Mouse (Mus musculus) fibroblast of lung, adult 2 months (primary cell): Measurements from ENCODE around the gene Espl1.

Experiments used
- DNase-seq: peaks from one replicate; pipeline ENCODE4 v3.0.0-alpha.2; 2011; ENCODE audit warnings: low read depth

Espl1 gene

DNA sequence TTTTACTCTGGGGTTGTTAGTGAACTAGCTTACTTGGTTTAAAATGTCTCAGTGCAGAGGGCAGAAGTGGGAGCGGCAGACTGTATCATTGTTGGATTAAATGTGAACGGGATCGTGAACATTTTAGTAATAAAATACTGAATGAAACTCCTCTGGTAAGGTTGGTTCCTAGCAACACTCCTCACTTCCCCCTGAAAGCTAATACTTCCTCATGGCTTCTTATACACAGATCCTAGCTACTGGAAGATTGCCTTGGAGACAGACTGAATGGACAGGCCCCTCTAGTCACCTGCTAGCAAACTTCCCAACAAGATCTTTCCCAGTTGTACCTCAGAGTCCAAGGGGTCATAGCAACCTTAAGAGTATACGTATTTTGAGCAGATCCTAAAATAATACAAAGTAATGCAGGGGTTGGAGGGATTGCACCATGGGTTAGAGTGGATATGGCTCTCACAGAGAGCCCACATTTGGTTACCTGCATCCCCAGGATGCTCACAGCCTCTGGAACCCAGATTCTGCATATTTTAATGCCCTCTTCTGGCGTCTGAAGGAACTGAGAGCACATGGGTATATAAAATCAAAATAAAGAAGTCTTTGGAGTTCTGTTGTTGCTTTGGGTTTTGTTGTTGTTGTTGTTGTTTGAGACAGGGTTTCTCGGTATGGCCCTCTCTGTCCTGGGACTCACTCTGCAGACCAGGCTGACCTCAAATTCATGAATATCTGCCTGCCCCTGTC, 21.9 kb upstream of the Espl1 start:
- no peak for DNase-seq

DNA sequence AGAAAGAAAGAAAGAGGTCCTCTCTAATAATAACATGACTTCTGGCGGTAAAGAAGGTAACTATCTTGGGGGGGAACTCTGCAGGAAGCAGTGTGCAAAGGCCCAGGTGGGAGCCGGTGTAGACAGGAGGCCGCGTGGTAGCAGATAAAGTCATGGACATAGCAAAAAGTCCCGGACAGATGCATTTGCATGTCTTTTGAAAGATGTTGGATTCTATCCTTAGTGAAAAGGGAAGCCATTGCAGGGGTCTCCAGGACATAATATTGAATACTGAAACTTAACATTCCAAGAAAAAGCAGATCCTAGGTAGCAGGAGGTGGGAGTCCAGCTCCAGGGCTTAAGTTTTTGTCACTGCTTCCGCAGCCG, 17.4 kb upstream of the Espl1 start:
- no peak for DNase-seq

DNA sequence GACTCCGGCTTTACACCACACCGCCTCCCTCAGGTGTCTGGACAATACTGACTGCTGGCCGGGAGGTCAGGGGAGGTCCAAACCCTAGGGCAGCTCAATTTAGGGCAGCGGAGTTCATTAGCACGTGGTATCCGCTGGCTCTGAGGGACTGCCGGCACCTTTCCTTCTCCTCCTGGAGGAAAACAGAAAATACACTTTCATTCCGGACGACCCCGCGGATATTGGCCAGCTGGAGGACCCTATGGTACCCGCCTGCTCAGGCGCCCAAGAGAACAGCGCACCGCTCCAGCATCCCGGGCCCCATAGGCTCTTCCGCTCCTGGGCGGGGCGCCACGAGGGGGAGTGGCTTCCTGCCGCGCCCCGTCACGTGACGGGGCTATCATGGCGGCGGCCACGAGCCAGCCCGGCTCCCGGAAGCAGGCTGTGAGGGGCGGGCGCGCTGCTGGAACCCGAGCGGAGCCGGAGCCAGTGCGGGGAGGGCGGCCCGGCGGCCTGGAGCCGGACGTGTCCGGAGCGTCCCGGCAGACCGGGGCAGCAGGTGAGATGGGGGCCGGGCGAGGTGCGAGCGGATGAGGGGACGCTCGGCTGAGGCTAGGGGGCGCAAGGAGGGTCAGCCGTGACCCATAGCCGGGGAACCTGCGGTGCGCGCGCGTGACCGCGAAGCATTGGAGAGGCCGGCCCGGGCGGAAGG, 16.8 kb upstream of the Espl1 start, which contains the start of gene Mfsd5:
TSS of gene Mfsd5 (plus strand) at position 363 of the 691 bp plus-strand sequence.
- peak; percentile 75 for DNase-seq

DNA sequence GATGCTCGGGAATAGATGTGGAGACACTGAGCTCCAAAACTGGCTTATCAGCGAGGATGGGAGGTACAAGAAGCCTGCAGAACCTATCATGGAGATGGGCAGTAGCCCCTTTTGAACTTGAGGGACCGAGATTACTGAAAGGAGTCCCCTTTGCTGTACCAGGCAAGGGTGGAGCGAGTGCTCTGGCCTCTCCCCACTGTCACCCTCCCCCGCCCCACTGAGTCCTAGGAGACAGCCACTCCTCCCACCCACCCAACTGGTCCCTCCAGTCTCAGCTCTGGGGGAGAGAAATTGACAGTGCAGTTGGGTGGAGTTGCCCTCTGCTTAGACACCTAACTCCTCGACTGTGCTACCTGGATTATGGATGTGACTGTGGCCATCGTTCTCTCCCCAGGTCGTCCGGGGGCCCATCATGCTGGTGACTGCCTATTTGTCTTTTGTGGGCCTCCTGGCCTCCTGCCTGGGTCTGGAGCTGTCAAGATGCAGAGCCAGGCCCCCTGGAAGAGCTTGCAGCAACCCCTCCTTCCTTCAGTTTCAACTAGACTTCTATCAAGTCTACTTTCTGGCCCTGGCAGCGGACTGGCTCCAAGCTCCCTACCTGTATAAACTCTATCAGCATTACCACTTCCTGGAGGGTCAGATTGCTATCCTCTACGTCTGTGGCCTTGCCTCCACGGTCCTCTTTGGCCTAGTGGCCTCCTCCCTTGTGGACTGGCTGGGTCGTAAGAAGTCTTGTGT, 16.1 kb upstream of the Espl1 start:
- DNase-seq: no peak

DNA sequence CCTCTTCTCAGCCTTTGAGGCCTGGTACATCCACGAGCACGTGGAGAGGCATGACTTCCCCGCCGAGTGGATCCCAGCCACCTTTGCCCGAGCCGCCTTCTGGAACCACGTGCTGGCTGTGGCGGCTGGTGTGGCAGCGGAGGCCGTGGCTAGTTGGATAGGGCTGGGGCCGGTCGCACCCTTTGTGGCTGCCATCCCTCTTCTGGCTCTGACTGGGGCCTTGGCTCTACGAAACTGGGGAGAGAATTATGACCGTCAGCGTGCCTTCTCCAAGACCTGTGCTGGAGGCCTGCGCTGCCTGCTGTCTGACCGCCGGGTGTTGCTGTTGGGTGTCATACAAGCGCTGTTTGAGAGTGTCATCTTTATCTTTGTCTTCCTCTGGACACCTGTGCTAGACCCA, 15.4 kb upstream of the Espl1 start:
- no peak for DNase-seq

DNA sequence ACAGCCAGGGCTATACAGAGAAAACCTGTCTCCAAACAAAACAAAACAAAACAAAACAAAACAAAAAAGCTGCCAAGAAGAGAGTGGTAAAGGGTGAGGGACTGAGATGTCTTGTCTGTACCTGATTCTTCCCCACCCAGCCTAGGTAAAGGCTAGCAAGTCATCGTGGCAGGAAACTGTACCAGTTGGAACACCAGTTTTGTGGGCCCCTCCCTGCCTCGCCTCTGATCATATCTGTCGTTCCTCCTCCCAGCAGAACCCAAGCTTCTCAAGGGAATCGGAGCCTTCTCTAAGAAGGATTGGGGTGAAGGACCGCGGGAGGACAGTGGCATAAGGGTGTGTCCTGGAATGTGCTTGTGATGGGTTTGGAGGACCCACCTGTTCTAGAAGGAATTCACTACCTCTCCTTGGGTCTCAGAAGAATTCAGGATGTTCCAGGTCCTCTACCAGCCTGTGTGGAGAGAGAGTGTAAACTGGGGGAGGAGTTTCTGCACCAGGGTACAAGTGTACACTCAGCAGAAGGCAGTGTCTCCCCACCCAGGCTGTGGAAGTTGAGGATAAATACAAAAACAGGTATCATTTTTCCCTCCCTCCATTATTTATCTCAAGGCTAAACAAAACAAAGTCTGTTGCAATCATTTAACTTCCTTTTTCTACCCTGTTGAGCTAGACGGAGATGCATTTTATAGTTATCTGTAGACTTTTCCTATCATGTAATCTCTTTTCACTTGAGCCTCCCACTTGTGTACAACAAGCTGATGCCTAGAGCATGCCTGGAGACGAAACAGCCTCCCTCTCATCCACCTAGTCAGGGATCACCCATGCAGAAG, 13.4 kb upstream of the Espl1 start:
- no peak for DNase-seq

DNA sequence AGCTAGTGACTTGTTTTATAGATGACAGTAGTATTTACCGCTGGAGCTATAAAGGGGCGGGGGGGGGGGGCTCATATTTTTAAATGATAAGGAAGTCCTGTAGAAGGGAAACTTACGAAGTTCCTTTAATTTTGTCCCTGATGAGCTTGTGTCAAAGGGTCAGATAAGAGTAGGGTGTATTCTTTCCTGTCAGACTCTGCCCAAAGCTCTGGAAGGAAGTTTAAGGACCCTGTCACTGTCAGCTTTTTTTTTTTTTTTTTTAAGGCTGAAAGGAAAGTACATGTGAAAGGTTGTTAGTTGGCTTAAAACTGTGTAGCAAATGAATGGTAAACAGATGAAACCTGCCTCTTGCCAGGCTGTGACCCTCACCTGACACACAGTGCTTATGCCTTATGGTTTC, 12.4 kb upstream of the Espl1 start:
- no peak for DNase-seq

DNA sequence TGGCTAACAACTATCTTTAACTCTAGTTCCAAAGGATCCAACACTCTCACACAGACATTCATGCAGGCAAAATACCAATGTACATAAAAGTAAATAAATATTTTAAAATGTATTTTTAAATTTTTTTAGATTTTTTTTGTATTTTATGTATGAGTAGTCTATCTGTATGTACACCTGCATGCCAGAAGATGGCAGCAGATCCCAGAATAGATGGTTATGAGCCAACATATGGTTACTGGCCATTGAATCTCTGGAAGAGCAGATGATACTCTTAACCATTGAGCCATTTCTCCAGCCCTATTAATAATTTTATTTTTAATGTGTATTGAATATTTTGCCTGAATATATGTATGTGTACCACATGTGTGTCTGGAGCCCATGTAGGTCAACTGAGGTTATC, 8.7 kb upstream of the Espl1 start:
- DNase-seq: peak; percentile 35

DNA sequence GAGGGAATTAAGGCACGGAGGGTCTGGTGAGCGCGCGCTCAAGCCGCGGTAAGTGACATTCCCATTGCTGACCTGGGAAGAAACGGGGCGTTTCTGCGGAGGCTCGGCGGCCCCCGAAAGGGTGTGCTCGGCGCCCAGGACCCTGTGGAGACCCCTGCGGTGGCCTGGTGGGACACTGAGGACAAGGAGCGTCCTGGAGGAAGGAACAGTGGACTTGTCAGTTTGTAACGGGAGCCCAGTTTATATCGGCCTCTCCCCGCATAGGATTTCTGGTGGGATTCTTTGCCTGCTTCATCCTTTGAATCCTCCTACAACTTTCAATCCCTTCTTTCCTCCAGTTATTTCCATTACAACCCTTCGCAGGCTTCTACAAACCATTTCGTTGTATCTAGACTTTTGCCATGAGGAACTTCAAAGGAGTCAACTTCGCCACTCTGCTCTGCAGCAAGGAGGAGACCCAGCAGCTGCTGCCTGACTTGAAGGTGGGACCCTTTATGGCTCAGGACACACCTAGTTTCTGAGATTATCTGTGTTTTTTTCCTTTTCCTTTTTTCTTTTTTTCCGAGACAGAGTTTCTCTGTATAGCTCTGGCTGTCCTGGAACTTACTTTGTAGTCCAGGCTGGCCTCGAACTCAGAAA, 421 bp downstream of the Espl1 start:
- DNase-seq: no peak

DNA sequence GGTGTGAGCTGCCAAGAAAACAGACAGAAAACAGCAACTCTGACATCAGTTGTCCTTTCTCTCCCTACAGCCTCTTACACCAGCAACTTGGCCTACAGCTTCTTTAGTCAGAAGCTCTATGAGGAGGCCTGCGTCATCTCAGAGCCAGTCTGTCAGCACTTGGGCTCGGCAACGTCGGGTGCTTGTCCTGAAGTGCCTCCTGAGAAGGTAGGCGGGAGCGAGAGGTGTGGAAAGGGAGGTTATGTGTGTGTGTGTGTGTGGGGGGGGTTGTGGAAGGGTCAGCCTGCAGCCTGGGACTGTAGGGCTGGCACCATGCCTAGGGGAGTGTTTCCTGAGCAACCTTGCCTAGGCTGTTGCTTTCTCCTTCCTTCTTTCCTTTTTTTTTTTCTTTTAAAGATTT, 6.5 kb downstream of the Espl1 start:
- DNase-seq: no peak

DNA sequence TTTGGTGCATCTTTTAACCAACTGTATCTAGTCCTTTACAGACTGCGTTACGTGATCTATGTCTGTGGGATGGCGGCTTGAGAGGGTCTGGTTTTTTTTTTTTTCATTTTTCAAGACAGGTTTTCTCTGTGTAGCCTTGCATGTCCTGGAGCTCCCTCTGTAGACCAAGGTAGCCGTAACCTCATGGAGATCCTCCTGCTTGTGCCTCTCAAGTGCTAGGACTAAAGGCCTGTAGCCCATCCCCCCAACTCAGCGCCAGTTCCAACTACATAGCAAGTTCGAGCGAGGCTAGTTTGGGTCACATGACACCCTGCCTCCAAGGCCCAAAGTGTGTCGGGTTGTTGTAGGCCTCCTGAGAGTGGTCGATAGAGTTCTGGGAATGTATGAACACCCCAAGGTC, 12.7 kb downstream of the Espl1 start:
- DNase-seq: no peak

DNA sequence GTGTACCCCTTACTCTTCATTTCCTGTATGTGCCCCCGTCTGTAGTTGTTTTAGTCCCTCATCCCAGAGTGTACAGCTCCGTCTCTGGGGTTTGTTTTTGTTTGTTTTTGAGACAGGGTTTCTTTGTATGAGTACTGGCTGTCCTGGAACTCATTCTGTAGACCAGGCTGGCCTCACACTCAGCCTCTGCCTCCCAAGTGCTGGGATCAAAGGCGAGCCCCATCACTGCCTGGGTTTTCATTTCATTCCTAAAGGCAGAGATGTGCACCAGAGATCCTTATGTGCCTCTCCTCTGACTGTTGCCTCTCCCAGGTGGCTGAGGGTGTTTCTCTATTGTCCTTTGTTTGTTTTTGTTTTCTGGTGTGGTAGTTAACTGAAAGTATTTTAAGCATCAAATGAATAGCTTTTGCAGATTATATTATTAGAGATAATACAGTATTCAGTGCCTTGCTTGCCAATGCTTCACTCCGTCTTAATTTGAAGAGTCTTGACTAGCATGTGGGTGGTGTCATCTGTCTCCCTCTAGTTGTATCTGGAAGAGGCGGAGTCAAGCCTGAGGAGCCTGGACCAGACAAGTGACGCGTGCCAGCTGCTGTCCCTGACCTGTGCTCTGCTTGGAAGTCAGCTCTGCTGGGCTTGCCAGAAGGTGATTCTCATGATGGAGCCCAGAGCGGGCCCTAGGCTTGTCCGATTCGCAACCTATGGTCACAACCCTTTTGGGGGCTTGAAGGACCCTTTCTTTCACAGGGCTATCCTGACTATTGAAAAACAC, 14.2 kb downstream of the Espl1 start:
- DNase-seq: no peak

DNA sequence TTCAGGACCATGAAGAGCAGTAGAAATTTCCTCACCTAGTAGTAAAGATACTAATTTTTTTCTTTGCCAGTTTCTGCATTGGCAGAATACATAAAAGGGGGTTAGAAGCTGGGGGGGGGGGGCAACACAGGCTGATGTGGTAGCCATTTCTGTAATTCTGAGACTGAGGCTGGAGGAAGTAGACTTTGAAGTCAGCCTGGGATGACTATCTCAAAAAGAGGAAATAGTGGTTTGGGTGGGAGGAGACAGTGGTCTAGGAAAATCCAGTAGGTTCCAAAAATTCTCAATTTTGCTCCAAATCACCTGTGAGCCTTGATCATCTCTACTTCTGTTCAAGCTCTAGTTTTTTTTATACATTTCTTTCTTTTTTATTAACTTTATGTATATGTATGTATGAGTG, 15.4 kb downstream of the Espl1 start:
- DNase-seq: no peak

DNA sequence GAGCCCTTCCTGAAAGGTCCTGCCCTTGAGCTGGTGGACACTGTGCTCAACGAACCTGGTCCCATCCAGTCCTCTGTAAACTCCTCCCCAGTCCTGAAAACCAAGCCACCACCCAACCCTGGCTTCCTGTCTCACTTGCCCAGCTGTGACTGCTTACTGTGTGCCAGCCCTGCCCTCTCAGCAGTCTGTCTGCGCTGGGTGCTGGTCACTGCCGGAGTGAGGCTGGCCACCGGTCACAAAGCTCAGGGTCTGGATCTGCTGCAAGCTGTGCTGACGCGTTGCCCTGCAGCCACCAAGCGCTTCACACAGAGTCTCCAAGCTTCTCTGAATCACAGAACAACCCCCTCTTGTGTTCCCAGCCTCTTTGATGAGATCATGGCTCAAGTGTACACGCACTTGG, 19.2 kb downstream of the Espl1 start:
- peak; percentile 56 for DNase-seq

DNA sequence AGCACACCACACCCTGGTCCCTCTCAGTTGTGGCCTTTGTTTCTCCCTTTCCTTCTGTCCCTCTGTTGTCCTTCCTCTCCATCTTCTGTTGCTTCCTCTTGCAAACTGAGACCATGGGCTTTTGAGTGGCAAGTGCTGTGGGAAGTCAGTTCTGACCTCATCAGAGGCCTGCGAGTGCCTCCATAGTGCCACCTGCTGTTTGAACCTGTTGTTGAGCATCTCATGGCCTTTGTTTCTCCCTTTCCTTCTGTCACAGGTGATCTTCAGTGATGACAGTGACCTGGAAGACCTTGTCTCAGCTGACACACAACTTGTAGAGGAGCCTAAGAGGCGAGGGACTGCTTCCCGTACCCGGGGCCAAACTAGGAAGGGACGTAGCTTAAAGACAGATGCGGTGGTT, 20.2 kb downstream of the Espl1 start:
- DNase-seq: peak; percentile 39

DNA sequence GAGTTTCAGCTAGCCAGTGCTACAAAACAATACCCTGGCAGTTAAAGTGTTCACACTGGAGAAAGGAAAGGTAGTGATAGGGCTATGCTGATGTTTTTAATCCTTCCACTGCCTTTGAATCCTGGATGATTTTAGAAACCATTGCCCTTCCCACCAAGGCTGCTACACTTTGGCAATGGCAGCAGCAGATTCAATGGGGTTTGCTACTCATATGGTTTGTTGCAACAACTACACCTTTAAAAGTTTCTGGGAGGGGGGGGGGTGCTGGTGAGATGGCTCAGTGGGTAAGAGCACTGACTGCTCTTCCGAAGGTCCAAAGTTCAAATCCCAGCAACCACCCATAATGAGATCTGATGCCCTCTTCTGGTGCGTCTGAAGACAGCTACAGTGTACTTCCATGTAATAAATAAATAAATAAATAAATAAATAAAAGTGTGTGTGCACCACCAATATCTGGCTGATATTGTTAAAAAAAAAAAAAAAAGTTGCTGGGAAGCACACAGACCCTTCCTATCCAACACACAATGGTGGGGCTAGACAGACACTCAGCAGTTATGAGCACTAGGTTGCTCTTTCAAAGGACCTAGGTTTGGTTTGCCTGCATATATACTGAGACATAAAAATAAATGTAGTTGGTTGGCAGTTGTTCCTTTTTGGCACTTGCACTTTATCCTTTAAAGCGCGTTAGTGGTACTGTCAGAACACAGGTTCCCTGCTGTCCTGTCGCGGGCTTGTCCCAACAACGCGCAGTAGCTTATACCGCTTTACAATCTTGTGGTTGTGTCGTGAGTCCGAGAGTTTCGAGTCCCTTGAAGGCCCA, 28.8 kb downstream of the Espl1 start:
- no peak for DNase-seq

DNA sequence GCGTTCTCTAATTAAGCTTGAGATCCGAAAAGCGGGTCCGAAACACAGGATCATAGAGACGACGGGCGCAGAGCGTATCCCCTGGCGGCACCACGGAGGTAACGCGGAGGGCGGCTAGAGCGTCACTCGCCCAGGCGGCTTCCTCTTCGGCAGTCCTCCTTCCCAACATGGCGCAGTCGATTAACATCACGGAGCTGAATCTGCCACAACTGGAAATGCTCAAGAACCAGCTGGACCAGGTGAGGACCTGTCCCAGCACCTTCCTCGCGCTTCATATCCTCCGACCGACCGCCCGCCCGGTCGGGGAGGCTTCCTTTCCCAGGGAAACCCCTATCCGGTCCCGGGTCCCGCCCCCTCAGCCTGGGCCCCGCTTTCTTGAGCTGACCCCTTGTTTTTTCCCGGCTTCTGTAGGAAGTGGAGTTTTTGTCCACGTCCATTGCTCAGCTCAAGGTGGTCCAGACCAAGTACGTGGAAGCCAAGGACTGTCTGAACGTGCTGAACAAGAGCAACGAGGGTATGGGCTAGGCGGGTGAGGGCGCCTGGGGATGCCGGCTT, 30.0 kb downstream of the Espl1 start, which contains the start of gene Pfdn5:
TSS of gene Pfdn5 (plus strand) at position 95 of the 555 bp plus-strand sequence.
- peak; percentile 60 for DNase-seq

DNA sequence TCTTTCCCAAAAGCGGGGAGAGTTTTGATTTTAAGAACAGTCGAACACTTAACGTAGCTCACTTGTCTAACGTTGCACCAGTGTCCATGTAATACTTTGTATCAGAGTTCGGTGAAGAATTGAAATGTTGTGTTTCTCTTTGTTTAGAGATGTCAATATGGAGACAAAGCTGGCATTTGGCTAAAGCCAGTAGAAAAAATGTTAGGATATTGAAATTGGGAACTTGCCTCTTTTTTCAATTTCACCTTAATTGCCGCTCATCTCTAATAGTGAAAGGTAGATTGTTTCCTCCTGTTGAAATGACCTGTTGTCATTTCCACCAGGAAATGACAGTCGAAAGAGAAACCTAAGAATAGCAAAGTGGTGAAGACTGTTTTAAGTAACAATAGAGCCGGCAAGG, 30.8 kb downstream of the Espl1 start:
- DNase-seq: no peak

DNA sequence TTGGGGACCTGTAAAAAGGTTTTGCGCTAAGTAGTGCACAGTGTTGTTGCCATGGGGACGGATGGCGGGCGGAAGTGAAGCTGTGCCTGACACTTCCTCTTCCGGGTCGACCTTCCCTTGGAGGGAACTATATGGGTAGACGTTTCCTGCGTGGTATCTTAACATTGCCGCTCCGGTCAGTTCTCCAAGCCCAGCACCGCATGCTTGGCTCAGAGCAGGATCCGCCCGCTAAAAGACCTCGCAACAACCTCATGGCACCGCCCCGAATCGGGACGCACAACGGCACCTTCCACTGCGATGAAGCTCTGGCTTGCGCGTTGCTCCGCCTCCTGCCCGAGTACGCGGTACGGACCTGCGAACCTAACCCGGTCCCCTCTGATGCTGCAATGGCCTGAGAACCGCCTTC, 35.5 kb downstream of the Espl1 start, which contains the start of gene Myg1:
TSS of gene Myg1 (plus strand) at position 100 of the 406 bp plus-strand sequence.
- peak; percentile 59 for DNase-seq

DNA sequence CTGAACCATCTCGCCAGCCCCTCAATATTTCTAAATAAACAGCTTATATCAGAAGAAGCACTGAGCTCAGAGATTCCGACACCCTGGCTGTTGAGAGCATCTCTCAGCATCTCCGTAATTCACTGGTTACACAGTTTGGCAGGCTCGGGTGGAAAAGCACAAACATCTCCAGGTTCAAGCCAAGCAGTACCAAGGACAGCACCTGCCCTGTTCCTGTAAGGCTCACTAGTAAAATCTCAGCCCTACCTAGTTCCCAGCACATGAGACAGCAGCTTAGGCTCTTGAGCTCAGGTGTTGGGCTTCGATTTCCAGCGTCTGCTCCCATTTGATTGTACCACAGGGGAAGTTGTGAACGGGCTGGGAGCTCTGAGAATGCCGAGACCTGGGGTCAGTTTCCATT, 39.2 kb downstream of the Espl1 start:
- no peak for DNase-seq
